8 mouse cellular contexts compared by ENCODE assay signal in the genomic region with DNA sequence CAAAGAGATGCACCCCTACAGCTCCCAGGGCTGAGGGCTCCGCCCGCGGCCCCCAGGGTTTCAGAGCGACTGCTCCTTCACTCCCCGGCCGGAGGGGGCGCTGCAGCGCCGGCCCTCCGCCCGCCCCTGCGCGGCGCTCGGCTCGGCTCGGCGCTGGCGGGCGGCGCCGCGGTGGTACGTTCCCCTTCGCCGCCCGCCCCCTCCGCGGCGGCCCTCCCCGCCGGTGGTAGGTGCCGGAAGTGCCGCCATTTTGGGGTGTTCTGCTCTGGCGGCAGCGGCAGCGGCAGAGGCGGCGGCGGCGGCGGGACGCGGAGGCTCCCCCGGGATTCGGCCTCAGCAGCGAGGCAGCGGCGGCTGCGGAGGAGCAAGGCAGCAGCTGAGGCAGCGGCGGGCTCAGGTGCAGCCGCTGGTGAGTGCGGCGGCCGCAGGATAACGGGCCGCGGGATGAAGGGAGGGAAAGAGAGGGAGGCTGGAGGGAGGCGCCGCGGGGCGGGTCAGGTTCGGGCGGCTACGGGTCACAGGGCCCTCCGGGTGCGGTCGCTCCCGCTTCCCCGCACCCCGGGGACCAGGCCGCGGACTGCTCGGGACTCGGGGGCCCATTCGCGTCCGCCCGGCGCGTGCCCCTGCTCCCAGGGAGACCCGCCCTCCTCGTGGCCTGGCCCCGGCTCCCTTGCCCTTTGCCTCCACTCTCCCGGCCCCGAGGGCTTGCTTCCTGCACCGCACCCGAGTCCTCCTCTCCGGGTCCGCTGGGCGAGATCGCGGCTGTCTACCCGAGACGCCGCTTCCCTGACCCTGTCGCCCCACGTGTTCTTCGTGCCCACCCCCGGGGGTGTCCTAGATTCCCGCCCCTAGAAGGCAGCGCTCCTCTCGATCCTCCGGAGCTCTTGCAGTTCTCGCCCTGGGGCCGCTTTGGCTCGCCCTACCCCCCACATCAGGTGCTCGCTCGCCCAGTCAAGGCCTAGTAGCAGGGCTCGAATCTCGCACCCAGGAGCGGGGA. TPM values are rescaled to one million over a fixed set of nuclear protein-coding genes. Genes with fewer than 3 reads are reported as not detected.
DNase-seq lines count a peak whose midpoint lies in the region; ATAC-seq and TF ChIP-seq lines count a peak whose summit lies in the region.

TSS of gene Celf1 (plus strand) at position 150 of the 997 bp plus-strand sequence.

- no peaks in the 10 kb centered on the region for H3K27me3 ChIP-seq in forebrain, embryonic 16.5 days (replicated peaks; ENCODE audit: control insufficient read depth, insufficient read depth, low read length)
- H3K27me3 ChIP-seq in lung, embryonic 15.5 days = no peaks in the 10 kb centered on the region
- H3K27me3 ChIP-seq in thymus, adult 2 months (ENCODE audit: control insufficient read depth, insufficient read depth, low read length) = no peaks in the 10 kb centered on the region

- peak; percentile 51 for DNase-seq in ES-E14 (ENCODE audit: low read depth, low spot score)
- DNase-seq in cerebellum, adult 11-12 months = peak; percentile 86
- peak; percentile 67 for DNase-seq in heart, postnatal 25 days (ENCODE audit: low spot score)
- DNase-seq in layer of hippocampus, adult 2 months (ENCODE audit: low spot score in 2 of 2) = peak; percentile 79 to 80
- peak; percentile 85 for DNase-seq in thymus, adult 2 months

- H3K36me3 ChIP-seq in ES-E14 (ENCODE audit: control insufficient read depth, insufficient read depth, low read length, poor library complexity, severe bottlenecking) = no peaks in the 10 kb centered on the region
- no peaks in the 10 kb centered on the region for H3K36me3 ChIP-seq in forebrain, embryonic 16.5 days (ENCODE audit: control insufficient read depth, insufficient read depth)
- no peaks in the 10 kb centered on the region for H3K36me3 ChIP-seq in lung, embryonic 15.5 days
- no peaks in the 10 kb centered on the region for H3K36me3 ChIP-seq in thymus, adult 2 months (ENCODE audit: control insufficient read depth, insufficient read depth, low read length)

- peak within 1 kb of the TSS; percentile 84 for H3K27ac ChIP-seq in ES-E14 (ENCODE audit: insufficient read depth, low read depth, low read length, poor library complexity, severe bottlenecking)
- H3K27ac ChIP-seq in forebrain, embryonic 16.5 days (ENCODE audit: low read length) = peak within 1 kb of the TSS; percentile 92
- H3K27ac ChIP-seq in layer of hippocampus, adult 2 months = peak within 1 kb of the TSS; percentile 97
- peak within 1 kb of the TSS; percentile 95 for H3K27ac ChIP-seq in lung, embryonic 15.5 days
- peak within 1 kb of the TSS; percentile 84 for H3K27ac ChIP-seq in olfactory bulb, adult 2 months (ENCODE audit: insufficient read depth, low read depth, low read length)
- peak within 1 kb of the TSS; percentile 39 for H3K27ac ChIP-seq in thymus, adult 2 months (ENCODE audit: control insufficient read depth, insufficient read depth, low read length)

- peak; percentile 97 for ATAC-seq in forebrain, embryonic 16.5 days
- peak; percentile 96 for ATAC-seq in lung, embryonic 15.5 days (ENCODE audit: borderline replicate concordance, extremely low read depth, low FRiP score, low TSS enrichment)

- intact Hi-C loops in heart, postnatal 25 days (cut with DNase I) = loop anchor here (2.0 to 5.0 kb wide), 3 partner anchors 47 to 587 kb away; partner anchors contain the start of genes Ckap5 and Psmc3

- H3K4me1 ChIP-seq in ES-E14 (ENCODE audit: control insufficient read depth in 2 of 2, insufficient read depth in 2 of 2, low read length in 2 of 2, poor library complexity in 1 of 2) = peaks cover 1 to 5% of the 10 kb centered on the region in 2 experiments; a peak in 2 of 4 replicates
- peaks cover 27% of the 10 kb centered on the region for H3K4me1 ChIP-seq in forebrain, embryonic 16.5 days (replicated peaks; ENCODE audit: control insufficient read depth, insufficient read depth, low read length)
- H3K4me1 ChIP-seq in lung, embryonic 15.5 days = peaks cover 19% of the 10 kb centered on the region
- H3K4me1 ChIP-seq in olfactory bulb, adult 2 months (ENCODE audit: control insufficient read depth, insufficient read depth, low read length) = 0 out of 2 replicates have a peak, but pooled peaks cover 2% of the 10 kb centered on the region
- H3K4me1 ChIP-seq in thymus, adult 2 months (replicated peaks; ENCODE audit: control insufficient read depth, insufficient read depth, low read length) = peaks cover 8% of the 10 kb centered on the region; the same call in 1 of the 2 replicates

- TF ChIP-seq CTCF in layer of hippocampus, adult 2 months (conservative IDR thresholded peaks at IDR 0.05) = peak; percentile 80
- peak; percentile 86 for TF ChIP-seq CTCF in olfactory bulb, adult 2 months (IDR thresholded peaks at IDR 0.05; ENCODE audit: insufficient read depth, low read depth, low read length)
- peak; percentile 95 for TF ChIP-seq CTCF in thymus, adult 2 months (IDR thresholded peaks at IDR 0.05; ENCODE audit: borderline replicate concordance, control insufficient read depth, extremely low read depth, insufficient read depth, low read length, poor library complexity)

- peak within 1 kb of the TSS; percentile 94 for H3K9ac ChIP-seq in ES-E14 (ENCODE audit: insufficient read depth, low read depth, low read length, poor library complexity, severe bottlenecking)
- peak within 1 kb of the TSS; percentile 95 for H3K9ac ChIP-seq in forebrain, embryonic 16.5 days (replicated peaks; ENCODE audit: low read depth, low read length)
- H3K9ac ChIP-seq in lung, embryonic 15.5 days = peak within 1 kb of the TSS; percentile 87

- H3K4me3 ChIP-seq in ES-E14 (ENCODE audit: insufficient read depth in 1 of 2, low read depth in 1 of 2, low read length in 2 of 2, poor library complexity in 1 of 2, severe bottlenecking in 1 of 2) = peak within 1 kb of the TSS; percentile 94 to 97
- peak within 1 kb of the TSS; percentile 87 for H3K4me3 ChIP-seq in forebrain, embryonic 16.5 days (replicated peaks; ENCODE audit: low read length)
- peak within 1 kb of the TSS; percentile 99 for H3K4me3 ChIP-seq in layer of hippocampus, adult 2 months
- H3K4me3 ChIP-seq in lung, embryonic 15.5 days = peak within 1 kb of the TSS; percentile 83
- peak within 1 kb of the TSS; percentile 83 for H3K4me3 ChIP-seq in olfactory bulb, adult 2 months (ENCODE audit: insufficient read depth, low read depth, low read length)
- H3K4me3 ChIP-seq in thymus, adult 2 months (ENCODE audit: control insufficient read depth, insufficient read depth, low read length) = peak within 1 kb of the TSS; percentile 93

- in situ Hi-C loops in ES-E14 (cut with MboI; ENCODE audit: low sequenced_read_pairs in 2 of 2, unreplicated experiment in 2 of 2) = no loop called here

- peak within 1 kb of the TSS; percentile 62 for H3K4me2 ChIP-seq in forebrain, embryonic 16.5 days (ENCODE audit: low read length)
- H3K4me2 ChIP-seq in lung, embryonic 15.5 days = peak within 1 kb of the TSS; percentile 57

- WGBS in forebrain, embryonic 16.5 days = under 1% methylated on average over 102 of the region's 113 CpGs
- WGBS in lung, embryonic 15.5 days = under 1% methylated on average over 78 of the region's 113 CpGs
- 1% methylated on average over 98 of the region's 113 CpGs for WGBS in olfactory bulb, adult 2 months
- WGBS in thymus, adult 2 months = under 1% methylated on average over 111 of the region's 113 CpGs

- peak; percentile 56; the same call in 1 of the 2 replicates for TF ChIP-seq POLR2A in olfactory bulb, adult 2 months (IDR thresholded peaks at IDR 0.05; ENCODE audit: insufficient read depth, low read depth, low read length)
- peak; percentile 78 for TF ChIP-seq POLR2A in thymus, adult 2 months (IDR thresholded peaks at IDR 0.05; ENCODE audit: control insufficient read depth, extremely low read depth, insufficient read depth, low read length, poor library complexity)

- no peaks in the 10 kb centered on the region for H3K9me3 ChIP-seq in ES-E14 (ENCODE audit: control insufficient read depth, insufficient read depth, low read depth, low read length)
- H3K9me3 ChIP-seq in forebrain, embryonic 16.5 days (ENCODE audit: control insufficient read depth, low read length) = no peaks in the 10 kb centered on the region
- no peaks in the 10 kb centered on the region for H3K9me3 ChIP-seq in lung, embryonic 15.5 days

TF ChIP-seq in ES-E14, 5 proteins besides CTCF, POLR2A, EP300 and RAD21:
- TF ChIP-seq ZNF384 (IDR thresholded peaks at IDR 0.05; ENCODE audit: low read depth, low read length) (no peak), HCFC1 (IDR thresholded peaks at IDR 0.05; ENCODE audit: borderline replicate concordance, insufficient read depth, low read length) (peak; percentile 26; the same call in 1 of the 2 replicates)

RNA-seq across cellular contexts. Expression of gene Celf1, which starts in this region (rescaled TPM):
- total RNA-seq in ES-E14 (2012; rRNA removed) = 61.7 and 73.0 TPM in 2 replicates
- polyA plus RNA-seq in forebrain, embryonic 16.5 days (2015; fragmentation: Nextera tagmentation; extraction: Ambion mirVana) = 130 and 144 TPM in 2 replicates
- total RNA-seq in heart, postnatal 25 days (2021) = 10 to 100 TPM; 80.9 to 84.4 TPM
- 100 to 1,000 TPM; 145 to 147 TPM for total RNA-seq in layer of hippocampus, adult 2 months (2021)
- 80.7 and 81.8 TPM in 2 replicates for polyA plus RNA-seq in lung, embryonic 15.5 days (2015; fragmentation: Nextera tagmentation; extraction: Ambion mirVana)
- 177 and 210 TPM in 2 replicates for polyA plus RNA-seq in olfactory bulb, adult 2 months (2012; ENCODE audit: insufficient read depth, insufficient read length, low replicate concordance, missing spikeins)
- 92.7 and 96.2 TPM in 2 replicates for polyA plus RNA-seq in thymus, adult 2 months (2012; rRNA removed)

Comparison
In these comparisons a context has a peak if more than half of its experiments do, and no peak if none do; other contexts are left out.
1. Peak in every context shown above with its lines: DNase-seq, ATAC-seq, H3K4me3 ChIP-seq and H3K27ac ChIP-seq.
2. H3K27ac ChIP-seq: peak in every context shown above with its lines; median percentile 97 in layer of hippocampus, adult 2 months; 95 in lung, embryonic 15.5 days; 92 in forebrain, embryonic 16.5 days; 84 in ES-E14; 84 in olfactory bulb, adult 2 months; 39 in thymus, adult 2 months.